Mouse (Mus musculus) myocyte (in vitro differentiated cells): ENCODE data around the gene Coasy. TPM values are rescaled to one million over a fixed set of nuclear protein-coding genes. Genes with fewer than 3 reads are reported as not detected.

Experiments
- H3K27me3 ChIP-seq: one replicate; pipeline ENCODE4 v1.6.1; 2011; ENCODE audit not compliant: control insufficient read depth, insufficient read depth, insufficient read length
- H3K36me3 ChIP-seq: one replicate; pipeline ENCODE4 v1.6.1; 2011; ENCODE audit not compliant: control insufficient read depth, insufficient read depth
- H3K4me2 ChIP-seq: one replicate; pipeline ENCODE4 v1.6.1; 2011; ENCODE audit warnings: low read depth, control low read depth
- H3K4me3 ChIP-seq: one replicate; pipeline ENCODE4 v1.5.1; 2011; ENCODE audit warnings: mild to moderate bottlenecking, control low read depth, moderate library complexity
- H3K79me2 ChIP-seq: one replicate; pipeline ENCODE4 v1.6.1; 2011; ENCODE audit not compliant: control insufficient read depth, insufficient read depth
- H3ac ChIP-seq: one replicate; pipeline ENCODE4 v1.6.1; 2011; ENCODE audit not compliant: control insufficient read depth, insufficient read length
- CEBPB ChIP-seq: IDR thresholded peaks from 2 replicates; pipeline ENCODE4 v1.6.1; 2011; ENCODE audit warnings: mild to moderate bottlenecking, moderate library complexity; ENCODE audit not compliant: poor library complexity, insufficient read depth, severe bottlenecking
- E2F4 ChIP-seq: IDR thresholded peaks from one replicate; pipeline ENCODE4 v1.6.1; 2011; ENCODE audit warnings: mild to moderate bottlenecking, control low read depth, moderate library complexity; ENCODE audit not compliant: insufficient read depth
- MAX ChIP-seq: IDR thresholded peaks from one replicate; pipeline ENCODE4 v1.6.1; 2011; ENCODE audit warnings: low read depth, mild to moderate bottlenecking, control low read depth
- MYOD1 ChIP-seq, 3 experiments: IDR thresholded peaks; one replicate each; pipeline ENCODE4 v1.6.1; 2011; ENCODE audit warnings: control low read depth in 2 of 3, low read depth in 2 of 3, mild to moderate bottlenecking in 2 of 3, moderate library complexity in 1 of 3; ENCODE audit not compliant: insufficient read length in 2 of 3, control insufficient read depth in 1 of 3
- MYOG ChIP-seq, 3 experiments: IDR thresholded peaks; one replicate each; pipeline ENCODE4 v1.6.1; 2011; ENCODE audit warnings: control low read depth in 2 of 3, low read depth in 2 of 3, mild to moderate bottlenecking in 2 of 3; ENCODE audit not compliant: insufficient read length in 2 of 3, control insufficient read depth in 1 of 3, insufficient read depth in 1 of 3
- POLR2A ChIP-seq: IDR thresholded peaks from one replicate; pipeline ENCODE4 v1.6.1; 2011; ENCODE audit warnings: low read depth, mild to moderate bottlenecking, control low read depth, moderate library complexity; ENCODE audit not compliant: insufficient read length
- POLR2AphosphoS2 ChIP-seq: IDR thresholded peaks from one replicate; pipeline ENCODE4 v1.6.1; 2011; ENCODE audit warnings: low read depth, control low read depth; ENCODE audit not compliant: insufficient read length
- REST ChIP-seq: IDR thresholded peaks from one replicate; pipeline ENCODE4 v1.6.1; 2011; ENCODE audit warnings: mild to moderate bottlenecking, control low read depth, moderate library complexity; ENCODE audit not compliant: insufficient read depth, insufficient read length
- SRF ChIP-seq: IDR thresholded peaks from one replicate; pipeline ENCODE4 v1.6.1; 2011; ENCODE audit warnings: low read depth; ENCODE audit not compliant: control insufficient read depth, insufficient read length
- TCF12 ChIP-seq: IDR thresholded peaks from one replicate; pipeline ENCODE4 v1.6.1; 2011; ENCODE audit warnings: mild to moderate bottlenecking, control low read depth; ENCODE audit not compliant: poor library complexity, insufficient read depth, severe bottlenecking
- TCF3 ChIP-seq: IDR thresholded peaks from one replicate; pipeline ENCODE4 v1.6.1; 2011; ENCODE audit warnings: low read depth, control low read depth; ENCODE audit not compliant: insufficient read length
- USF1 ChIP-seq: IDR thresholded peaks from one replicate; pipeline ENCODE4 v1.6.1; 2011; ENCODE audit warnings: low read depth, mild to moderate bottlenecking, control low read depth, moderate library complexity
- polyA plus RNA-seq: library from polyadenylated mRNA; unstranded; fragments of >200 nt; fragmentation: generic; extraction: Trizol; gene quantifications from one replicate; pipeline ENCODE4 v1.2.1, GENCODE M21; 2012; ENCODE audit warnings: missing spikeins

Gene Coasy
- polyA plus RNA-seq, 1 experiment = 39.7 TPM

DNA sequence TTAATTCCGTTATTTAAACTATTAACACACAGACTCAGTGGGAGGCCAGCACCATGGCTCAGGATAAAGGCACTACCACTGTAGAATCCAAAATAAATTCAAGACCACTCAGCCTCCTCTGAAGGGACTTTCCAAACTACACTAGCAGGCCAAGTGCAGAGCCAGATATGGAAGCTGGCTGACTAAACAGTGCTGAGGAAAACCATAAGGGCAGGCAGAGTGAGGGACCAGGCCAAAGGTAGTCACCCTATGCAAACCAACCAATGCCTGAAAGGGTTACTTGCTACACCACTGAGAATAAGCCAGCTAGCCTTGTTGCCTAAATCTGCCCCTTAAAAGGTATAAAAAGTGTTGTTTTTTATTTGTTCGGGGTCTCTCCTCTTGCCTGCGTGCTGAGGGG, 29.8 kb downstream of the Coasy start:
- H3ac ChIP-seq = no peak overlapping the region
- H3K4me3 ChIP-seq = no peak overlapping the region
- H3K4me2 ChIP-seq = no peak overlapping the region
- H3K27me3 ChIP-seq = no peaks in the 10 kb centered on the region
- H3K36me3 ChIP-seq = peaks cover 7% of the 10 kb centered on the region
- H3K79me2 ChIP-seq = peaks cover 99% of the 10 kb centered on the region
- TF ChIP-seq TCF3 (no peak), REST (no peak)

DNA sequence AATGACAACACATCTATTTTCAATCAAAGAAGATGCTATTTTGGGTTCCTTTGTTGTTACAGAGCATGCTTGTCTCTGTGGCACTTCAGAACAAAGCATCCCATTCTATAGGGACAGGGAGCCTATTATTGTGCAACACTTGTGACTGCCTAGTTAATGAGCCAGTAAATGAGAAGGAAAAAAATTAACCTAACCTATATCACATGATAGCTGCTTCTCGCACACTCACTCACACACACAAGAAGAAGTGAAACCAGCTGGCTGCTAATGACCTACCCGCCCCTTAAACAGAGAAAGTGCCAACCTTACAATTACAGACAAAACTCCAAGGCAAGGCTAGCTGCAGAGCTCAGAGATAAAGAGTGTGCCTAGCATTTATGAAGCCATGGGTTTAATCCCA, 33.2 kb downstream of the Coasy start:
- Histone ChIP-seq H3K79me2 (peaks cover 89% of the 10 kb centered on the region), H3K36me3 (peaks cover 9% of the 10 kb centered on the region), H3ac (no peak overlapping the region), H3K27me3 (no peaks in the 10 kb centered on the region), H3K4me3 (no peak overlapping the region), H3K4me2 (no peak overlapping the region)
- TF ChIP-seq TCF3 (no peak), MAX (no peak), CEBPB (no peak), USF1 (no peak), MYOD1 (IDR thresholded peaks at IDR 0.05; ENCODE audit: control insufficient read depth in 1 of 3, insufficient read length in 2 of 3, low read depth in 2 of 3) (no peak), SRF (no peak), E2F4 (no peak), REST (no peak), POLR2A (no peak), POLR2AphosphoS2 (no peak), TCF12 (no peak), MYOG (IDR thresholded peaks at IDR 0.05; ENCODE audit: control insufficient read depth in 1 of 3, insufficient read depth in 1 of 3, insufficient read length in 2 of 3, low read depth in 2 of 3) (no peak)

DNA sequence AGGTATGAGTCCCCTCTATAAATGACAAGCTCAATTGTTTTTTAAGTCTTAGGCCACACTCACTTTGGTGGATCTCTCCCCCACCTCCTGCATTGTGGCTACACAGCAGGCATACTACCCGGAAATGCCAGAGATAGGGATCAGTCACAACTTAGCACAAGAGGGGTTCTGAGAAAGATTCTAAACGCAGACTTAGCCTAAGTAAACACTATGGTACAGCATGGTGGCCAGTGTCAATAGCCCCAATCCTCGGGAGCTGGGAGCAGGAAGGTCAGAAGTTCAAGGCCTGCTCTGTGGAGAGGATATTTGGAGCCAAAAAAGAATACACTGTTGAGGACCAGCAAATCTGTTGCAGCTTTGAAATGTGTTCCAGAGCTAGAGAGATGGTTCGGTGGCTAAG, 35.7 kb downstream of the Coasy start:
- Histone ChIP-seq H3K4me3 (peak overlapping the region; percentile 72), H3K79me2 (peaks cover 75% of the 10 kb centered on the region), H3K4me2 (peak overlapping the region; percentile 93), H3ac (no peak overlapping the region), H3K36me3 (peaks cover 13% of the 10 kb centered on the region), H3K27me3 (no peaks in the 10 kb centered on the region)
- TF ChIP-seq POLR2AphosphoS2 = no peak
- TF ChIP-seq POLR2A = no peak
- no peak for TF ChIP-seq CEBPB
- TF ChIP-seq REST = no peak
- no peak for TF ChIP-seq SRF
- TF ChIP-seq E2F4 = no peak
- no peak for TF ChIP-seq USF1
- no peak for TF ChIP-seq MYOG (IDR thresholded peaks at IDR 0.05; ENCODE audit: control insufficient read depth in 1 of 3, insufficient read depth in 1 of 3, insufficient read length in 2 of 3, low read depth in 2 of 3)
- no peak for TF ChIP-seq MYOD1 (IDR thresholded peaks at IDR 0.05; ENCODE audit: control insufficient read depth in 1 of 3, insufficient read length in 2 of 3, low read depth in 2 of 3)
- TF ChIP-seq TCF12 = no peak
- no peak for TF ChIP-seq TCF3
- no peak for TF ChIP-seq MAX

DNA sequence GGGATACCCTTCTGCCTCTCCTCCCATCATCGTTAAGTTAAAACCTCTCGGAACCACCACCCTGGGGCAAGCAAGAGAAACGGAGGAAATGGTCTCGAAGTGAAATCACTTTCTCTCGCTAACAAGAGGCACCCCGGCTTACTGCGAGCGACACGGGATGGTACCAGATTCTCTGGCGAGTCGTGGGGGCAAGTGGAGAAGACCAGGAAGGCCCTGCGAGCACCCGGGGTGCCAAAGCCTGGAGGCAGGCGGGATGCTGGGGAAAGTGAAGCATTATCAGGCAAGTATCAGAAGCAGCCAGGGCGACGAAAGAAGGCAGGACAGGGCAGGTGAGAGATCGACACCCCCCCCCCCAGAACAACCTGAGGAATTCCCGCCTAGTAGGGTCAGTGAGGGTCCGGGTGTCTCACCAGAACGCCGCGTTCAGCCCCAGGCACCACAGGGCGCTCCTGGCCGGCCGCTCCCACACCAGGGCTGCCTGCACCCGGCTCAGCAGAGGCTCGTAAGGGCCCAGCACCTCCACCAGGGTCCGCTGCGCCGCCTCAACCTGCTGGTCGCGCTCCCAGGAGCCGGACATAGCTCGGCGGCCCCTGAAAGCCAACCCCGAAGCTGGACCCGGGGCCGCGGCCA, 36.9 kb downstream of the Coasy start:
- Histone ChIP-seq H3K36me3 (peaks cover 18% of the 10 kb centered on the region), H3K4me2 (peak overlapping the region; percentile 93), H3ac (peak overlapping the region; percentile 23), H3K79me2 (peaks cover 64% of the 10 kb centered on the region), H3K4me3 (peak overlapping the region; percentile 72), H3K27me3 (no peaks in the 10 kb centered on the region)
- TF ChIP-seq MYOD1 (IDR thresholded peaks at IDR 0.05; ENCODE audit: control insufficient read depth in 1 of 3, insufficient read length in 2 of 3, low read depth in 2 of 3) (no peak), SRF (no peak), POLR2AphosphoS2 (no peak), E2F4 (no peak), MYOG (IDR thresholded peaks at IDR 0.05; ENCODE audit: control insufficient read depth in 1 of 3, insufficient read depth in 1 of 3, insufficient read length in 2 of 3, low read depth in 2 of 3) (no peak), MAX (no peak), USF1 (no peak), REST (no peak), TCF12 (no peak), TCF3 (no peak), POLR2A (no peak), CEBPB (no peak)
